Mouse (Mus musculus) myocyte (in vitro differentiated cells): ENCODE data around the gene Clstn2.

Source experiments
- E2F4 ChIP-seq: IDR thresholded peaks from one replicate; pipeline ENCODE4 v1.6.1; 2011; ENCODE audit warnings: mild to moderate bottlenecking, control low read depth, moderate library complexity; ENCODE audit not compliant: insufficient read depth
- MAX ChIP-seq: IDR thresholded peaks from one replicate; pipeline ENCODE4 v1.6.1; 2011; ENCODE audit warnings: low read depth, mild to moderate bottlenecking, control low read depth
- MYOD1 ChIP-seq, 3 experiments: IDR thresholded peaks; one replicate each; pipeline ENCODE4 v1.6.1; 2011; ENCODE audit warnings: control low read depth in 2 of 3, low read depth in 2 of 3, mild to moderate bottlenecking in 2 of 3, moderate library complexity in 1 of 3; ENCODE audit not compliant: insufficient read length in 2 of 3, control insufficient read depth in 1 of 3
- MYOG ChIP-seq, 3 experiments: IDR thresholded peaks; one replicate each; pipeline ENCODE4 v1.6.1; 2011; ENCODE audit warnings: control low read depth in 2 of 3, low read depth in 2 of 3, mild to moderate bottlenecking in 2 of 3; ENCODE audit not compliant: insufficient read length in 2 of 3, control insufficient read depth in 1 of 3, insufficient read depth in 1 of 3
- POLR2A ChIP-seq: IDR thresholded peaks from one replicate; pipeline ENCODE4 v1.6.1; 2011; ENCODE audit warnings: low read depth, mild to moderate bottlenecking, control low read depth, moderate library complexity; ENCODE audit not compliant: insufficient read length
- TCF12 ChIP-seq: IDR thresholded peaks from one replicate; pipeline ENCODE4 v1.6.1; 2011; ENCODE audit warnings: mild to moderate bottlenecking, control low read depth; ENCODE audit not compliant: poor library complexity, insufficient read depth, severe bottlenecking
- TCF3 ChIP-seq: IDR thresholded peaks from one replicate; pipeline ENCODE4 v1.6.1; 2011; ENCODE audit warnings: low read depth, control low read depth; ENCODE audit not compliant: insufficient read length
- USF1 ChIP-seq: IDR thresholded peaks from one replicate; pipeline ENCODE4 v1.6.1; 2011; ENCODE audit warnings: low read depth, mild to moderate bottlenecking, control low read depth, moderate library complexity

GRCm38 (mm10) chr9:97842054-97842453, 190.9 kb downstream of the Clstn2 start:
- TF ChIP-seq TCF3 (no peak), POLR2A (no peak), MAX (no peak), USF1 (no peak), MYOG (IDR thresholded peaks at IDR 0.05; ENCODE audit: control insufficient read depth in 1 of 3, insufficient read depth in 1 of 3, insufficient read length in 2 of 3, low read depth in 2 of 3) (no peak), E2F4 (no peak), TCF12 (no peak), MYOD1 (IDR thresholded peaks at IDR 0.05; ENCODE audit: control insufficient read depth in 1 of 3, insufficient read length in 2 of 3, low read depth in 2 of 3) (no peak)
